Mouse (Mus musculus) embryonic facial prominence, embryonic 11.5 days (tissue): ENCODE results near the gene Heg1. TPM values are rescaled to one million over a fixed set of nuclear protein-coding genes. Genes with fewer than 3 reads are reported as not detected.

Source experiments
- ATAC-seq: fragments of 200-750 bp; cut with Nextera tagmentation; replicated peaks from 2 replicates; pipeline ENCODE4 v1.8.0; 2017; ENCODE audit warnings: low read depth; ENCODE audit not compliant: insufficient number of reproducible peaks, low FRiP score, low TSS enrichment
- DNase-seq: peaks from one replicate; pipeline ENCODE4 v3.0.0-alpha.2; 2015; ENCODE audit warnings: low spot score
- H3K27ac ChIP-seq: fragments of 300-500 bp; sonication (generic); replicated peaks from 2 replicates; pipeline ENCODE4 v1.5.1; 2014; ENCODE audit warnings: mild to moderate bottlenecking, low read depth, low read length, control low read depth
- H3K27me3 ChIP-seq: fragments of 300-500 bp; sonication (generic); 2 replicates; pipeline ENCODE4 v1.6.1; 2014; ENCODE audit warnings: mild to moderate bottlenecking, low read length, moderate library complexity, mixed read lengths; ENCODE audit not compliant: control insufficient read depth, insufficient read depth
- H3K36me3 ChIP-seq: fragments of 300-500 bp; sonication (generic); replicated peaks from 2 replicates; pipeline ENCODE4 v1.6.1; 2014; ENCODE audit warnings: low read depth, mild to moderate bottlenecking, low read length, moderate library complexity, mixed read lengths; ENCODE audit not compliant: control insufficient read depth, insufficient read depth
- H3K4me1 ChIP-seq: fragments of 300-500 bp; sonication (generic); 2 replicates; pipeline ENCODE4 v1.6.1; 2014; ENCODE audit warnings: low read length, mixed read lengths; ENCODE audit not compliant: control insufficient read depth, insufficient read depth
- H3K4me2 ChIP-seq: fragments of 300-500 bp; sonication (generic); 2 replicates; pipeline ENCODE4 v1.6.1; 2014; ENCODE audit warnings: low read depth, mild to moderate bottlenecking, control low read depth, low read length, moderate library complexity
- H3K4me3 ChIP-seq: fragments of 300-500 bp; sonication (generic); 2 replicates; pipeline ENCODE4 v1.5.1; 2014; ENCODE audit warnings: low read depth, low read length, control low read depth
- H3K9ac ChIP-seq: fragments of 300-500 bp; sonication (generic); replicated peaks from 2 replicates; pipeline ENCODE4 v1.6.1; 2014; ENCODE audit warnings: mild to moderate bottlenecking, control low read depth, low read length
- H3K9me3 ChIP-seq: fragments of 300-500 bp; sonication (generic); replicated peaks from 2 replicates; pipeline ENCODE4 v1.6.1; 2016; ENCODE audit warnings: mild to moderate bottlenecking, low read length, inconsistent platforms, mixed read lengths; ENCODE audit not compliant: control insufficient read depth
- WGBS: fragments of 180-500 bp; shearing (Covaris S2); extraction: QIAGEN DNeasy Blood & Tissue Kit; methylation state at CpG from one replicate; pipeline ENCODE4 v1.1.7; 2014; 5-methylcytosine and 5-hydroxymethylcytosine counted together
- polyA plus RNA-seq: library from polyadenylated mRNA; unstranded; fragments of >200 nt; fragmentation: Nextera tagmentation; extraction: Ambion mirVana; gene quantifications from 2 replicates; pipeline ENCODE4 v1.2.1, GENCODE M21; 2014

Gene Heg1
- polyA plus RNA-seq, 1 experiment from 2014 or later, result 12.4 TPM

GRCm38 (mm10) chr16:33775733-33776335 is 91.7 kb downstream of the Heg1 start:
- ATAC-seq (no peak), DNase-seq (no peak)
- no peaks in the 10 kb centered on the region for H3K9me3 ChIP-seq
- H3K27ac ChIP-seq, result no peak overlapping the region
- H3K36me3 ChIP-seq, result no peaks in the 10 kb centered on the region
- WGBS, result 88% methylated on average over 1 of the region's 1 CpGs
- no peak overlapping the region for H3K4me2 ChIP-seq
- H3K4me1 ChIP-seq, result no peaks in the 10 kb centered on the region
- no peaks in the 10 kb centered on the region for H3K27me3 ChIP-seq
- H3K4me3 ChIP-seq, result no peak overlapping the region
- H3K9ac ChIP-seq, result no peak overlapping the region

- DNase-seq (no peak), ATAC-seq (no peak)
- Histone ChIP-seq H3K27ac (no peak overlapping the region), H3K36me3 (no peaks in the 10 kb centered on the region), H3K4me2 (no peak overlapping the region), H3K9me3 (no peaks in the 10 kb centered on the region), H3K9ac (no peak overlapping the region), H3K4me3 (no peak overlapping the region), H3K27me3 (no peaks in the 10 kb centered on the region), H3K4me1 (no peaks in the 10 kb centered on the region)
- 81% methylated on average over 7 of the region's 7 CpGs for WGBS
Observed at GRCm38 (mm10) chr16:33776766-33777529, 92.8 kb downstream of the Heg1 start.

GRCm38 (mm10) chr16:33777607-33778006 is 93.4 kb downstream of the Heg1 start:
- Histone ChIP-seq H3K27ac (no peak overlapping the region), H3K9me3 (no peaks in the 10 kb centered on the region), H3K4me2 (no peak overlapping the region), H3K4me3 (no peak overlapping the region), H3K36me3 (no peaks in the 10 kb centered on the region), H3K9ac (no peak overlapping the region), H3K27me3 (no peaks in the 10 kb centered on the region), H3K4me1 (no peaks in the 10 kb centered on the region)
- 85% methylated on average over 6 of the region's 6 CpGs for WGBS
- DNase-seq, result no peak
- no peak for ATAC-seq

- 68% methylated on average over 5 of the region's 5 CpGs for WGBS
- no peaks in the 10 kb centered on the region for H3K27me3 ChIP-seq
- no peaks in the 10 kb centered on the region for H3K4me1 ChIP-seq
- no peak overlapping the region for H3K9ac ChIP-seq
- DNase-seq (no peak), ATAC-seq (no peak)
- no peak overlapping the region for H3K4me3 ChIP-seq
- no peak overlapping the region for H3K27ac ChIP-seq
- no peaks in the 10 kb centered on the region for H3K9me3 ChIP-seq
- no peaks in the 10 kb centered on the region for H3K36me3 ChIP-seq
- no peak overlapping the region for H3K4me2 ChIP-seq
Observed at GRCm38 (mm10) chr16:33781789-33782728, 97.9 kb downstream of the Heg1 start.

GRCm38 (mm10) chr16:33782729-33783091 is 98.5 kb downstream of the Heg1 start:
- no peak overlapping the region for H3K4me3 ChIP-seq
- no peak overlapping the region for H3K9ac ChIP-seq
- DNase-seq, result no peak
- H3K9me3 ChIP-seq, result no peaks in the 10 kb centered on the region
- no peak overlapping the region for H3K4me2 ChIP-seq
- no peaks in the 10 kb centered on the region for H3K27me3 ChIP-seq
- H3K36me3 ChIP-seq, result no peaks in the 10 kb centered on the region
- no peaks in the 10 kb centered on the region for H3K4me1 ChIP-seq
- no peak for ATAC-seq
- WGBS, result 94% methylated on average over 1 of the region's 1 CpGs
- H3K27ac ChIP-seq, result no peak overlapping the region

DNA sequence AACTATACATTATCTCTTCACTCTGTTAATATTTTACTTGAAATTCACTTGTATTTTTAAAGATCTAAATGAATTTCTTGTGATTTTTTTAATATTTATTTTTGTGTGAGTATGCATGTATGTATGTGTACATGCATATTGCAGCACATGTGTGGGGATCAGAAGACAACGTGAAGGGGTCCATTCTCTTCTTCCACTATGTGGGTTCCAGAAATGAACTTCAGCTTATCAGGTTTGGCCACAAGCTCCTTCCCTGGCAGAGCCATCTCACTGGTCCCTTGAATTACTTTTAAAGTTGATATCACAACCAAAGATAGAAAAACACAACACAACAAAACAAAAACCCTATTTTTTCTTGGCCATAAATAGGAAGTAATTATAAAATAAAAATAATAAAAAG is 100.4 kb downstream of the Heg1 start:
- Histone ChIP-seq H3K9me3 (no peaks in the 10 kb centered on the region), H3K9ac (no peak overlapping the region), H3K4me1 (no peaks in the 10 kb centered on the region), H3K36me3 (no peaks in the 10 kb centered on the region), H3K4me2 (no peak overlapping the region), H3K27ac (no peak overlapping the region), H3K4me3 (no peak overlapping the region), H3K27me3 (no peaks in the 10 kb centered on the region)
- WGBS, result 79% methylated on average over 1 of the region's 1 CpGs
- ATAC-seq, result no peak
- no peak for DNase-seq

- DNase-seq (no peak), ATAC-seq (no peak)
- Histone ChIP-seq H3K36me3 (no peaks in the 10 kb centered on the region), H3K27me3 (no peaks in the 10 kb centered on the region), H3K4me3 (no peak overlapping the region), H3K4me2 (no peak overlapping the region), H3K9me3 (no peaks in the 10 kb centered on the region), H3K27ac (no peak overlapping the region), H3K4me1 (no peaks in the 10 kb centered on the region), H3K9ac (no peak overlapping the region)
- 67% methylated on average over 8 of the region's 8 CpGs for WGBS
Observed at GRCm38 (mm10) chr16:33785092-33785704, 101.0 kb downstream of the Heg1 start.
